Mouse (Mus musculus) stomach, embryonic 14.5 days (tissue): Measurements from ENCODE around the gene Slc12a5. TPM values are rescaled to one million over a fixed set of nuclear protein-coding genes. Genes with fewer than 3 reads are reported as not detected.

Source experiments
- ATAC-seq: fragments of 200-750 bp; cut with Nextera tagmentation; 2 replicates; pipeline ENCODE4 v1.8.0; 2017; ENCODE audit warnings: low read depth, moderate TSS enrichment; ENCODE audit not compliant: insufficient number of reproducible peaks, insufficient read depth, low FRiP score
- H3K27ac ChIP-seq: fragments of 300-500 bp; sonication (generic); 2 replicates; pipeline ENCODE4 v1.5.1; 2014; ENCODE audit warnings: mild to moderate bottlenecking, low read length, moderate library complexity, mixed read lengths
- H3K27me3 ChIP-seq: fragments of 300-500 bp; sonication (generic); 2 replicates; pipeline ENCODE4 v1.6.1; 2014; ENCODE audit warnings: low read length, control low read depth, mixed read lengths; ENCODE audit not compliant: control insufficient read depth, insufficient read depth
- H3K36me3 ChIP-seq: fragments of 300-500 bp; sonication (generic); 2 replicates; pipeline ENCODE4 v1.6.1; 2014; ENCODE audit warnings: mild to moderate bottlenecking, control low read depth, low read length, moderate library complexity, mixed read lengths; ENCODE audit not compliant: control insufficient read depth, insufficient read depth
- H3K4me1 ChIP-seq: fragments of 300-500 bp; sonication (generic); 2 replicates; pipeline ENCODE4 v1.6.1; 2014; ENCODE audit warnings: low read length, control low read depth, mixed read lengths; ENCODE audit not compliant: control insufficient read depth, insufficient read depth
- H3K4me2 ChIP-seq: fragments of 300-500 bp; sonication (generic); replicated peaks from 2 replicates; pipeline ENCODE4 v1.6.1; 2014; ENCODE audit warnings: low read depth, low read length, control low read depth
- H3K4me3 ChIP-seq: fragments of 300-500 bp; sonication (generic); 2 replicates; pipeline ENCODE4 v1.5.1; 2014; ENCODE audit warnings: low read depth, low read length, control low read depth
- H3K9ac ChIP-seq: fragments of 300-500 bp; sonication (generic); replicated peaks from 2 replicates; pipeline ENCODE4 v1.6.1; 2014; ENCODE audit warnings: low read depth, mild to moderate bottlenecking, control low read depth, low read length, moderate library complexity, mixed read lengths
- H3K9me3 ChIP-seq: fragments of 300-500 bp; sonication (generic); 2 replicates; pipeline ENCODE4 v1.6.1; 2016; ENCODE audit warnings: low read depth, low read length, control low read depth; ENCODE audit not compliant: control insufficient read depth
- WGBS: fragments of 180-500 bp; shearing (Covaris S2); extraction: QIAGEN DNeasy Blood & Tissue Kit; methylation state at CpG from one replicate; pipeline ENCODE4 v1.1.7; 2014; 5-methylcytosine and 5-hydroxymethylcytosine counted together
- polyA plus RNA-seq: library from polyadenylated mRNA; unstranded; fragments of >200 nt; fragmentation: Nextera tagmentation; extraction: Ambion mirVana; gene quantifications from 2 replicates; pipeline ENCODE4 v1.2.1, GENCODE M21; 2014

Slc12a5 gene
- polyA plus RNA-seq = 1.4 and 2.1 TPM in 2 replicates

GRCm38 (mm10) chr2:164960716-164961441 lies at the start of gene Slc12a5:
Gene Slc12a5 (plus strand): TSS chr2:164960802.
- peak; percentile 80 for ATAC-seq
- 2% methylated on average over 44 of the region's 54 CpGs for WGBS
- H3K27me3 ChIP-seq = no peaks in the 10 kb centered on the region

GRCm38 (mm10) chr2:164911086-164912048 lies 49.2 kb upstream of the Slc12a5 start, which contains the start of gene Zfp335:
Gene Zfp335 (minus strand): TSS chr2:164911757.
- H3K27ac ChIP-seq = peak within 1 kb of the TSS; percentile 97
- H3K4me1 ChIP-seq = peaks cover 16% of the 10 kb centered on the region; the same call in 1 of the 2 replicates
- WGBS = under 1% methylated on average over 86 of the region's 91 CpGs
- peak; percentile 86 for ATAC-seq
- peak within 1 kb of the TSS; percentile 86 for H3K4me2 ChIP-seq
- peaks cover 29% of the 10 kb centered on the region for H3K36me3 ChIP-seq
- H3K9me3 ChIP-seq = peaks cover under 1% of the 10 kb centered on the region
- peak within 1 kb of the TSS; percentile 81 for H3K4me3 ChIP-seq
- H3K27me3 ChIP-seq = no peaks in the 10 kb centered on the region
- H3K9ac ChIP-seq = peak within 1 kb of the TSS; percentile 80

More at GRCm38 (mm10) chr2:164960716-164961441, at the start of gene Slc12a5:
- peak within 1 kb of the TSS; percentile 44 for H3K4me2 ChIP-seq
- peaks cover 8% of the 10 kb centered on the region; the same call in 1 of the 2 replicates for H3K4me1 ChIP-seq
- no peaks in the 10 kb centered on the region for H3K36me3 ChIP-seq
- H3K9me3 ChIP-seq = no peaks in the 10 kb centered on the region
- H3K27ac ChIP-seq = no peak within 1 kb of the TSS
- peak within 1 kb of the TSS; percentile 53 for H3K4me3 ChIP-seq
- H3K9ac ChIP-seq = peak within 1 kb of the TSS; percentile 45; the same call in 1 of the 2 replicates

- peak; percentile 11; the same call in 1 of the 2 replicates for ATAC-seq
- Histone ChIP-seq H3K4me3 (peak overlapping the region; percentile 81), H3K9ac (peak overlapping the region; percentile 80), H3K4me2 (peak overlapping the region; percentile 45), H3K9me3 (no peaks in the 10 kb centered on the region), H3K27me3 (no peaks in the 10 kb centered on the region), H3K27ac (peak overlapping the region; percentile 97), H3K4me1 (peaks cover 16% of the 10 kb centered on the region; the same call in 1 of the 2 replicates), H3K36me3 (peaks cover 22% of the 10 kb centered on the region)
- WGBS = 7% methylated on average over 12 of the region's 12 CpGs
Measured at GRCm38 (mm10) chr2:164912151-164912550, 48.5 kb upstream of the Slc12a5 start.

- peak overlapping the region; percentile 97 for H3K27ac ChIP-seq
- ATAC-seq = no peak
- no peak overlapping the region for H3K4me2 ChIP-seq
- peaks cover 16% of the 10 kb centered on the region; the same call in 1 of the 2 replicates for H3K4me1 ChIP-seq
- peaks cover 14% of the 10 kb centered on the region for H3K36me3 ChIP-seq
- H3K27me3 ChIP-seq = no peaks in the 10 kb centered on the region
- H3K4me3 ChIP-seq = peak overlapping the region; percentile 81; the same call in 1 of the 2 replicates
- no peaks in the 10 kb centered on the region for H3K9me3 ChIP-seq
- WGBS = 87% methylated on average over 8 of the region's 9 CpGs
- no peak overlapping the region for H3K9ac ChIP-seq
Measured at GRCm38 (mm10) chr2:164912749-164913427, 47.7 kb upstream of the Slc12a5 start.

- no peak for ATAC-seq
- 74% methylated on average over 2 of the region's 2 CpGs for WGBS
- Histone ChIP-seq H3K4me2 (no peak overlapping the region), H3K9me3 (no peaks in the 10 kb centered on the region), H3K36me3 (peaks cover 9% of the 10 kb centered on the region), H3K4me1 (peaks cover 16% of the 10 kb centered on the region; the same call in 1 of the 2 replicates), H3K27ac (no peak overlapping the region), H3K27me3 (no peaks in the 10 kb centered on the region), H3K9ac (no peak overlapping the region), H3K4me3 (no peak overlapping the region)
Measured at GRCm38 (mm10) chr2:164913428-164913786, 47.2 kb upstream of the Slc12a5 start.

- Histone ChIP-seq H3K36me3 (no peaks in the 10 kb centered on the region), H3K9ac (no peak overlapping the region), H3K27ac (no peak overlapping the region), H3K9me3 (no peaks in the 10 kb centered on the region), H3K4me3 (no peak overlapping the region), H3K4me1 (peaks cover 4% of the 10 kb centered on the region; the same call in 1 of the 2 replicates), H3K4me2 (no peak overlapping the region), H3K27me3 (no peaks in the 10 kb centered on the region)
- no peak for ATAC-seq
- 73% methylated on average over 5 of the region's 5 CpGs for WGBS
Measured at GRCm38 (mm10) chr2:164916820-164917219, 43.8 kb upstream of the Slc12a5 start.

GRCm38 (mm10) chr2:164917371-164917770 lies 43.2 kb upstream of the Slc12a5 start:
- H3K4me3 ChIP-seq = no peak overlapping the region
- H3K9me3 ChIP-seq = no peaks in the 10 kb centered on the region
- H3K36me3 ChIP-seq = no peaks in the 10 kb centered on the region
- H3K4me1 ChIP-seq = peaks cover 2% of the 10 kb centered on the region; the same call in 1 of the 2 replicates
- no peak for ATAC-seq
- no peak overlapping the region for H3K9ac ChIP-seq
- no peak overlapping the region for H3K4me2 ChIP-seq
- H3K27me3 ChIP-seq = no peaks in the 10 kb centered on the region
- WGBS = 64% methylated on average over 10 of the region's 10 CpGs
- no peak overlapping the region for H3K27ac ChIP-seq
